8 mouse cellular contexts compared by ENCODE assay signal in the genomic region with DNA sequence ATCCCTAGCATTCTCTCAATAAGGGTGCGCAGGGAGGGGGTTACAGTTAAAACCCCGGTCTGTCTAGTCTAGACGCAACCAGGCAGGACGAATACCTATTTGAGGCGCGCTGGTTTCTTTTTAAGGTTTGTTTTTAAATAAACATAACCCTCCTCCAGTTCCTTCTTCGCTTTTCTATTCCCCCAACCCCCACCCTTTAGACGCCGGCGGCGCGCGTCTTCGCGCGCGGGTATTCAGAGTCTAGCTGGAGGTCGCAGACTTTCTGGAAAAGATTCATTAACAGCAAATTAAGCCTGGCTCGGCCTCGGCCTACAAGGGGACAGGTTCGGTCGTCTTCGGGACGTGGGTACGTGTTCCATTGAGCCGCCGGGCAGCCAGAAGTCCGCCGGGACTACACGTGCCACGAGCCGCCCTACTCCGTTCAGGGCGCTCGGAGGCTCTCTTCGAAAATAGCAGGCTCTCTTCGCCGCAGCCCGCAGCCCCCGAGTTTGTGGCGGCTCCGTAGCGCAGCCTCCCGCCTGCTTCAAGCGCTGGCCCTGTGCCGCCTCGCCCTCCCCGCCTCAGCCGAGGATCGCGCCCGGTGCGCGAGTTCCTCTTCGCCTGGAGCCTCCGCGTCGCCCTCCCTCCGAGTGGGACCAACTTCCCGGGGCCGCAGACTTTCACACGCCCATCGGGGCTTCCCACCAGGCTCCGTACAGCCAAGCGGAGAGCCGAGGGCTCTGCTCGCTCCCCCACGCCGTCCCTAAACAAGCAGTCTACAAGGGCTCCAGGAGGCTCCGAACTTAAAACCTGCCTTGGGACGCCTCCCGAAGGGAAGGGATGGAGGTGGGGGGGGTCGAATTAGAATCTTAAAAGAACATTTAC.
A peak's percentile ranks its signal among the peaks of the same experiment; 100 is the strongest.
DNase-seq lines count a peak whose midpoint lies in the region; ATAC-seq lines count a peak whose summit lies in the region.

No protein-coding gene starts in this region.

- ATAC-seq in hindbrain, embryonic 13.5 days (ENCODE audit: low FRiP score): no peak
- peak; percentile 23 for ATAC-seq in liver, embryonic 12.5 days
- no peak for ATAC-seq in neural tube, embryonic 11.5 days (ENCODE audit: insufficient read depth, low FRiP score, low TSS enrichment)

- H3K27me3 ChIP-seq in erythroblast, embryonic 14.5 days (ENCODE audit: control insufficient read depth): peaks cover 89% of the 10 kb centered on the region
- H3K27me3 ChIP-seq in hindbrain, embryonic 13.5 days: peaks cover 97% of the 10 kb centered on the region
- H3K27me3 ChIP-seq in liver, embryonic 12.5 days (replicated peaks): peaks cover 99% of the 10 kb centered on the region
- H3K27me3 ChIP-seq in neural tube, embryonic 11.5 days (ENCODE audit: control insufficient read depth, insufficient read depth, low read length): peaks cover 54% of the 10 kb centered on the region

- peaks cover 19% of the 10 kb centered on the region for H3K9me3 ChIP-seq in erythroblast, embryonic 14.5 days (ENCODE audit: control insufficient read depth, low read length)
- no peaks in the 10 kb centered on the region for H3K9me3 ChIP-seq in hindbrain, embryonic 13.5 days
- H3K9me3 ChIP-seq in liver, embryonic 12.5 days (replicated peaks): no peaks in the 10 kb centered on the region
- no peaks in the 10 kb centered on the region for H3K9me3 ChIP-seq in neural tube, embryonic 11.5 days (ENCODE audit: control insufficient read depth, low read length)

- peak overlapping the region; percentile 67 for H3K4me2 ChIP-seq in hindbrain, embryonic 13.5 days
- H3K4me2 ChIP-seq in liver, embryonic 12.5 days: peak overlapping the region; percentile 92
- H3K4me2 ChIP-seq in neural tube, embryonic 11.5 days (ENCODE audit: low read depth): peak overlapping the region; percentile 70

- peak overlapping the region; percentile 94 for H3K27ac ChIP-seq in hindbrain, embryonic 13.5 days
- peak overlapping the region; percentile 30; the same call in 1 of the 2 replicates for H3K27ac ChIP-seq in liver, embryonic 12.5 days
- peak overlapping the region; percentile 87; the same call in 1 of the 2 replicates for H3K27ac ChIP-seq in neural tube, embryonic 11.5 days (ENCODE audit: low read depth, low read length)

- peak overlapping the region; percentile 84 for H3K9ac ChIP-seq in hindbrain, embryonic 13.5 days
- H3K9ac ChIP-seq in liver, embryonic 12.5 days: peak overlapping the region; percentile 82
- H3K9ac ChIP-seq in neural tube, embryonic 11.5 days (ENCODE audit: low read length): peak overlapping the region; percentile 81

- peaks cover 41% of the 10 kb centered on the region for H3K4me1 ChIP-seq in erythroblast, embryonic 14.5 days (ENCODE audit: control insufficient read depth)
- peaks cover 44% of the 10 kb centered on the region for H3K4me1 ChIP-seq in hindbrain, embryonic 13.5 days (replicated peaks)
- H3K4me1 ChIP-seq in liver, embryonic 12.5 days: peaks cover 48% of the 10 kb centered on the region
- peaks cover 23% of the 10 kb centered on the region; the same call in 1 of the 2 replicates for H3K4me1 ChIP-seq in neural tube, embryonic 11.5 days (ENCODE audit: control insufficient read depth, insufficient read depth, low read length)

- peak; percentile 15 to 36 for DNase-seq in left cerebral cortex, adult 18-20 months (ENCODE audit: low spot score in 2 of 2)
- DNase-seq in left cerebral cortex, adult 8-10 months (ENCODE audit: low spot score in 2 of 2): no peak
- DNase-seq in R1 (ENCODE audit: low read depth, low spot score) (peak; percentile 85), adipocyte (ENCODE audit: low spot score) (no peak)
- DNase-seq in neural tube, embryonic 11.5 days (ENCODE audit: low spot score): peak; percentile 55

- H3K36me3 ChIP-seq in erythroblast, embryonic 14.5 days (ENCODE audit: control insufficient read depth): no peaks in the 10 kb centered on the region
- H3K36me3 ChIP-seq in hindbrain, embryonic 13.5 days: no peaks in the 10 kb centered on the region
- no peaks in the 10 kb centered on the region for H3K36me3 ChIP-seq in liver, embryonic 12.5 days
- no peaks in the 10 kb centered on the region for H3K36me3 ChIP-seq in neural tube, embryonic 11.5 days (ENCODE audit: control insufficient read depth, insufficient read depth, low read length)

- WGBS in hindbrain, embryonic 13.5 days: 1% methylated on average over 71 of the region's 73 CpGs
- WGBS in liver, embryonic 12.5 days (ENCODE audit: insufficient replicate concordance): 2% methylated on average over 59 of the region's 73 CpGs
- WGBS in neural tube, embryonic 11.5 days: 2% methylated on average over 67 of the region's 73 CpGs

- peak overlapping the region; percentile 79 for H3K4me3 ChIP-seq in erythroblast, embryonic 14.5 days (replicated peaks)
- peak overlapping the region; percentile 63 for H3K4me3 ChIP-seq in hindbrain, embryonic 13.5 days
- peak overlapping the region; percentile 73 for H3K4me3 ChIP-seq in liver, embryonic 12.5 days
- peak overlapping the region; percentile 59 for H3K4me3 ChIP-seq in neural tube, embryonic 11.5 days (ENCODE audit: low read depth, low read length)

Comparison
In these comparisons a context has a peak if more than half of its experiments do, and no peak if none do; other contexts are left out.
1. DNase-seq: peak in left cerebral cortex, adult 18-20 months (2 of 2), R1 (single experiment) and neural tube, embryonic 11.5 days (single experiment); none in left cerebral cortex, adult 8-10 months (0 of 2) and adipocyte (single experiment).
2. H3K27ac ChIP-seq: peak in every context shown above with its lines; median percentile 94 in hindbrain, embryonic 13.5 days; 87 in neural tube, embryonic 11.5 days; 30 in liver, embryonic 12.5 days.
3. Peak in every context shown above with its lines, with median percentiles within 50 percentile points of each other: H3K4me3 ChIP-seq, H3K4me2 ChIP-seq and H3K9ac ChIP-seq.